Mouse (Mus musculus) subcutaneous adipose tissue, adult 2 months (tissue): ENCODE data around the gene Tmem176b. TPM values are rescaled to one million over a fixed set of nuclear protein-coding genes. Genes with fewer than 3 reads are reported as not detected.

Experiments used
- polyA plus RNA-seq: library from polyadenylated mRNA; depleted of rRNA; stranded (reverse); fragments of >200 nt; gene quantifications from 2 replicates; pipeline ENCODE4 v1.2.3, GENCODE M21; 2012; ENCODE audit warnings: low replicate concordance; rRNA removed

The Tmem176b gene
- 231 and 496 TPM in 2 replicates for polyA plus RNA-seq

GRCm38 (mm10) chr6:48840973-48841625 is at the start of gene Tmem176b:
TSS of gene Tmem176b (minus strand) at chr6:48841496.

DNA sequence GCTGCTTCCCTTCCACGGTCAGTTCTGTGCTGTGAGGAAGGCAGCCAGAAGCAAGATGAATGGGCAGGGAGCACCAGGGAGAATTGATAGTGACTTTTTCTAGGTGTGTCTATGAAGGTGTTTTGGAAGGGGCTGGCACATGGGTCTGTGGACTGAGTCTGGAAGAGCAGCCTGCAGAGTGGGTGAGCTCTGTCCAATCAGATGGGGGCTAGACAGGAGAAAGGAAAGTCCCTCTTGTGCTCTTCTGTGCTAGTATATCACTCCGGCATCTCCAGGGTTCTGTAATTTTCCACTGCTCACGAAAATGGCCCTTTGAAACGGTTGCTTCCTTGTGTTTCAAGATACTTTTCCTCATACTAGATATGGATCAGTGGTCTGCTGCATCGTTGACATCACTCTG is 31.3 kb upstream of the Tmem176b start, which contains the start of gene Aoc1:
Gene Aoc1, plus strand, starts transcription at position 301 of the 400 bp plus-strand sequence.

DNA sequence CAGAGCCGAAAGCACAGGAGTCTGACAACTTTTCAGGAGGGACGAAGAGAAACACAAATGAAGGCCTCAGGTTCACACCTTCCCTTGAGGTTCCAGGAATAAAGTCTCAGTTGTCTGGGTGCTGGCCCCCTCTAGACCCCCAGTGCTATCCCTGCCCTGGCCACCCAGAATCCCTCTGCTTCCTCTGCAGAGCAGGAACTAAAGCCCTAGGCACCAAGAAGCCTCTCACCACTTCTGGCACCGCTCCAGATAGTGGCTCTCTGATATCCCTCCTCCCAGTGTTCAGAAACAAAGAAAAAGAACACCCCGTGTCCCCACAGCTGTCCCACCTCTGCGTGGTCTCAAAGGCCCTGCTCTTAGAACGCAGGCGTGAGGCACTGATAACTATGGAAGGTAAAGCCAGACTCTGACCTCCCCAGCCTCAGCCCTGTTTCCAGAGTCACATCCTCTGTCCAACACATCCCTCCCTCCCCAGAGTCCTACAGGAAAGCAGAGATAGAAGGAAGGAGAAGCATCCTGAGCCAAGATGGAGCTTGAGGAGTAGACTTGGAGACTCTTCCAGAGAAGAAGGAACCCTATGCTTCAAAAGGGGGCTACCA is 826 bp downstream of the Tmem176b start, which contains the start of gene Tmem176a:
Gene Tmem176a, plus strand, starts transcription at position 549 of the 599 bp plus-strand sequence.

Other genes with a start within 250 kb of the Tmem176b start
- 36.2 and 55.2 TPM in 2 replicates for gene Repin1, start 247.6 kb downstream of the Tmem176b start, polyA plus RNA-seq
- 0.68 TPM in 1 of 2 replicates, not detected in the other for gene Gm44965, start 247.6 kb downstream of the Tmem176b start, polyA plus RNA-seq
- gene Zfp775, start 239.4 kb downstream of the Tmem176b start, polyA plus RNA-seq: 5.0 and 6.3 TPM in 2 replicates
- gene AI854703, start 214.7 kb downstream of the Tmem176b start, polyA plus RNA-seq: 1.4 and 2.3 TPM in 2 replicates
- 4.7 and 9.7 TPM in 2 replicates for gene Gimap8, start 194.3 kb downstream of the Tmem176b start, polyA plus RNA-seq
- 2.4 and 3.2 TPM in 2 replicates for gene Gimap9, start 165.4 kb downstream of the Tmem176b start, polyA plus RNA-seq
- gene Gimap4, start 156.9 kb downstream of the Tmem176b start, polyA plus RNA-seq: 22.2 and 30.2 TPM in 2 replicates
- gene Gimap6, start 133.3 kb downstream of the Tmem176b start, polyA plus RNA-seq: 15.2 and 24.9 TPM in 2 replicates
- 0.73 TPM in 1 of 2 replicates, not detected in the other for gene Gm28053, start 122.9 kb downstream of the Tmem176b start, polyA plus RNA-seq
- 0.70 and 0.90 TPM in 2 replicates for gene Gimap7, start 122.9 kb downstream of the Tmem176b start, polyA plus RNA-seq
- 7.0 and 7.7 TPM in 2 replicates for gene Gimap1, start 102.4 kb downstream of the Tmem176b start, polyA plus RNA-seq
- 14.1 and 14.8 TPM in 2 replicates for gene Gimap5, start 95.3 kb downstream of the Tmem176b start, polyA plus RNA-seq
- gene Gimap3, start 70.6 kb downstream of the Tmem176b start, polyA plus RNA-seq: 5.5 and 5.7 TPM in 2 replicates
- gene Tmem176a, start 577 bp downstream of the Tmem176b start, polyA plus RNA-seq: 58.0 and 139 TPM in 2 replicates
- 0.04 and 3.8 TPM in 2 replicates for gene Aoc1, start 31.4 kb upstream of the Tmem176b start, polyA plus RNA-seq
- gene 1600015I10Rik, start 88.4 kb upstream of the Tmem176b start, polyA plus RNA-seq: 0.08 and 0.33 TPM in 2 replicates
- gene Doxl2, start 133.5 kb upstream of the Tmem176b start, polyA plus RNA-seq: not detected in 2 replicates
- gene Svs1, start 145.4 kb upstream of the Tmem176b start, polyA plus RNA-seq: 1.4 TPM in 1 of 2 replicates, not detected in the other
- gene Gpnmb, start 195.1 kb upstream of the Tmem176b start, polyA plus RNA-seq: 15.2 and 29.6 TPM in 2 replicates
- 20.4 and 22.8 TPM in 2 replicates for gene Malsu1, start 232.3 kb upstream of the Tmem176b start, polyA plus RNA-seq